Mouse (Mus musculus) kidney, adult 2 months (tissue): ENCODE results near the gene Lrrc4.

Source experiments
- CTCF ChIP-seq: fragments of 200-500 bp; conservative IDR thresholded peaks from 2 replicates; pipeline ENCODE4 v1.5.1; 2011; ENCODE audit warnings: low read depth, mild to moderate bottlenecking, control low read depth, low read length, moderate library complexity, mixed read lengths; ENCODE audit not compliant: insufficient read depth, insufficient read length
- POLR2A ChIP-seq: fragments of 200-500 bp; IDR thresholded peaks from one replicate; pipeline ENCODE4 v1.6.1; 2011; ENCODE audit warnings: low read depth, low read length, control low read depth

GRCm38 (mm10) chr6:28706976-28707592, 124.5 kb downstream of the Lrrc4 start:
- TF ChIP-seq CTCF (no peak), POLR2A (no peak)
